Mouse (Mus musculus) regulatory T cell (primary cell): ENCODE data around the gene Ak4.

Experiments
- in situ Hi-C: fragments of 300-600 bp; cut with MboI, MseI; formaldehyde crosslinking; loops from one replicate; pipeline ENCODE4 v1.15.1; 2025; ENCODE audit warnings: high pct_unique_total_duplicates

Gene Ak4

DNA sequence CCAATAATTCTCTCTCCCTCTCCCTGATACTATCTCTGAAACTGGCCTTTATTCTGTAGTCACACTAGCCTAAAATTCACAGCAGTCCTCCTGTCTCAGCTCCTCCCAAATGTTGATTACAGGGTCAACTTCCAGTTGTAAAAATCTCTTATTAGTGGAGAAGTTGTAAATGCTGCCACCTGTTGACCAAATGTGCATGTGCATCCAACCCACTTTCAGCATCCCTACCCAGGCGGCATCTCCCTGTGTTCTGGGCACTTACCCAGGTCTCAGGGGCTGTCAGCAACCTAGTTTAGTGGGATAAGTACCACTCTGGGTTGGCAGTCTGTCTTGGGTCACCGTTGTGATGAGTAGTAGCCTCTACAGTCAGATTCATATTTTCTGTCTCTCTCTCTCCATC is 39.3 kb downstream of the Ak4 start:
- in situ Hi-C loops = no loop called here

DNA sequence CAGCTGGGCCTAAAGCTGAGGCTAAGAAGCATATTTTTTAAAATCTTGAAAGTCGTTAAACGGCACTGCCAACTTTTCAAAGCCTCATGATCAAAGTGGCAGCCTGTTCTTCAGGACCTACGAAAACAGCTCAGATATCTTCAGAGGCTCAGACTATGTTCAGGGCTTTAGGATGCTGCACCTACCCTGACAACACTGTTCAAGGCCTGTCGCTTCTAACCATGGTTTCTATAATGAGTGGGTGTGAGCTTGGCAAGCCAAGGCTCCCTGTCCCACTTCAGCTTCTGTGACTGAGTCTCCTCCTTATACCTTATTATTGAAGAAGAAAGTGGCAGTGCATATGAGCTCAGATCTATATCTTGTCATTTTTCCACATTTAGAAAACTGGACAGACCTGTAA is 40.3 kb downstream of the Ak4 start:
- in situ Hi-C loops = no loop called here

DNA sequence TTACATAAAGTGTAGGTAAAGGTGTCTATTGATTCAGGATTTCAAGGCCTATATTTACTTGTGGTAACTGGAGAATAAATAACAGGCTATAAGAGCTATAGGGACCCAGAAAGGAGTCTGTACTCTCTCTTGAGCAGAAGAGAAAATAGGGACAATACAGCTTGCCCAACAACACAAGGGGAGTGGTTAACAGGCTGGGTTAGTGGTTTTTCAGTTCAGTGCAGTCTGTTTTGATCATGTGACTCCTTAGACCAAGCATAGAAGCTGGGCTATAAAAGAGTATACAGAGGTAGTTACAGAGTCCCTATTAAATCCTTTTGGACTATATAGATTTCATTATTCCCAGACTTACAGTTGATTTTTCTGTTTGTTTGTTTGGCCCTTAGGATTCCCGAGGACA is 41.0 kb downstream of the Ak4 start:
- in situ Hi-C loops = no loop called here

DNA sequence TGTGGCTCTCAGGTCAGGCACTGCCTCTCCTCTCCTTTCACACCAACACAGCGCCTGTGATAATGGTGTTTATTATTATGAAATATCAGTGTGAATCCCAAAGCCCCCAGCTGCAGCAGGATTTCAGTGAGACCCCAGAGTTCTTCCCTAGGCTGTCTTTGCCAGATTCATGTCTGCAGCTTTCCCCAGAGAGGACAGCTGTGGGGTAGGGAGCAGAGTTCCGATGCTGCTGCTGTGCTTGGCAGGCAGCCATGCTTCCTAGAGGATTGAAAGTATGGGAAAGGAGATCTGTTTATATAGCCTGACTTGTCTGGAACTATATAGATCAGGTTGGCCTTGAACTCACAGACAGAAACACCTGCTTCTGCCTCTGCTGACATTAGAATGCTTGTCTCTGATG is 43.0 kb downstream of the Ak4 start:
- in situ Hi-C loops = no loop called here

DNA sequence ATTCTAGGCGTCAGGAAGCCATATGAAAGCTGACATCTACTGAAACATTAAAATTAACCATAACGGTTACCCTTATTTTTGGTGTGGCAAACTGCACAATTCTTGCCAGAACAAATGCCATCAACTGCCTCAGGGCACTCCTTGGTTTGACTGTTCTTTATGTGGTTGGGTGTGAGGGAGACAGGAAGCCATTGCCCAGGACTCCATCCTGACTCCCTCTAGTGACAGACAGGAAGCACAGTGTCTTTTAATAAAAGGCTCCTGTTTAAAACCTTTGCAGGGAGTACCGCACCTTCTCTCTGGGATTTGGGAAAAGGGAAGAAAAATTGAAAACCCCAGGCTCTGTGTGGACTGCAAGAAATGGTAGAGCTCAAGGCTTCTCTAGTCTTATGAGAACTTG is 47.2 kb downstream of the Ak4 start:
- in situ Hi-C loops = no loop called here

DNA sequence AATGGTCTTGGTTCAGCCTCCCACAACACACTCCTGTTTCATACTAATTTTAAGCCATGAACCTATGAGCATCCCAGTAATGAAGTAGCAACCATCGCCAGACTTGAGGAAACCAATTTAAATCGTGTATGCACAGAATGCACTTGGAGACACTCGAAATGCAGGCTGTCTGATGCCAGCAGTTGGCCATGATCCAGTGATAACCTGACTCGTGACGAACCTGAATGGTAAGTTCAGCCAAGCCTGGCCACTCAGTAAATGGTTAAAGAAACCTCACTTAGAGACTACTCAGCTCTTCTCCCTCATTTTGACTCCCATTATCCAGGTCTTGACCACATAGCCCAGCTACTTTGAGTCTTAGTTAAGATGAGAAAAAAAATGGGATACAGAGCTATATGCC is 50.2 kb downstream of the Ak4 start:
- in situ Hi-C loops = no loop called here

DNA sequence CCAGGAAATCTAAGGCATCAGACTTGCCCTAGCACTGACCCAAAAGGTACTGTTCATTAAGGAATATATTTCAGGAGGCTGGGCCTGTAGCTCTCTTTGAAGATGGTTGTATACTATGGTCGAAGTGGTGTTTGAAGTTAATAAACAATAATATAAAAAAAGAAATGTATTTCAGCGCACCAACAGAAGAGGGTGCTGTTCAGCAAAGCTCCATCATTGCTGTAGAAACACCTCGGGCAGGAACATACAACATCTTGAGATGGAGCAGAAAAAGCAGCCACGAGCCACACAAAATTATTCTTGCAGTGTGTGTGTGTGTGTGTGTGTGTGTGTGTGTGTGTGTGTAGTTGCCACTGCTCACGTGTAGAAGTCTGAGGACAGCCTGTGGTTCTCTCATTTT is 51.5 kb downstream of the Ak4 start:
- in situ Hi-C loops = no loop called here

DNA sequence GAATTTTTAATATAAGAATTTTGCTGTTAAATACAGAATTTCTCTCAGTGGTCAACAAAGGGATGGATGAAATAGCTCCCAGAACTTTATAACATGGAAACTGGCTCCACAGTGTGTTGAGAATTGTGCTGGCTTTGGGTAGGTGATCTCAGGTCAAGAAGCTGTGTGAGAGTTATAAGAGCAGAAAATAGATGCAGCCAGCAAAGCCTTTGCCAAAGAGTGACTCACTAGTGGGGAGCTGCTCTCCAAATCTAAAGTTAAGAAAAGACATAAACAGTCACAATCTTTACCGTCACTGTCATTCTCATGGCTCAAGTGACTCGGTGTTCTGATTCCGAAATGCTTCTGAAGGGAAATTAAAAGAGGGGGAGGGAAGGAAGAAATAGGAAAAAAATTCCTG is 53.7 kb downstream of the Ak4 start:
- in situ Hi-C loops = no loop called here

DNA sequence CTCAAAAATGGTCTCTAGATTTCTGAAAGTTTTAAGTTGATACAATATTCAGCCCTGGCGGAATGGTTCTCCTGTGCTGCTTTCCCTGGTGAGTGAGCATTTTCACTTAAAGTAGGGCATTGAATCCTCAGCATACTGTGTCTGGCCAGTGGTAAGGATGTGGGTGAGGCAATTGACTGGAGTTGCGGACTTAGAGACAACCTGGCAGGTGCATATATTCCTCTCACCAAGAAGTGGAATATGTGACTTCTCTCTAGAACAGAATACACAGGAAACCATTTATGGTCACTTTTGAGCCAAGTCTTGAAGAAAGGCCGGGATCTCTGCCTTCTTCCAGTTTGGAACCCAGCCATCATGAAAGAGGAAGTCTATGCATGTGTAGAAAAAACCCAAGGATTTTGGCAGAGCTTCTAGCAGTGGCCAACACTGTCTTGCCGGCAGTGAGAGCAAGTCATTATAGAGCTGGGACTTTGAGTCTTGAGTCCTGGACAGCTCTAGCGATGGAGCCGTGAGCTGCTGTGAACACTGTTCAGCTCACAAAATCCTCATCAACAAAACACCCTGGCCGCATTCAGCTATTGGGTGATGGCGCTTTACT is 71.3 kb downstream of the Ak4 start:
- in situ Hi-C loops = no loop called here

DNA sequence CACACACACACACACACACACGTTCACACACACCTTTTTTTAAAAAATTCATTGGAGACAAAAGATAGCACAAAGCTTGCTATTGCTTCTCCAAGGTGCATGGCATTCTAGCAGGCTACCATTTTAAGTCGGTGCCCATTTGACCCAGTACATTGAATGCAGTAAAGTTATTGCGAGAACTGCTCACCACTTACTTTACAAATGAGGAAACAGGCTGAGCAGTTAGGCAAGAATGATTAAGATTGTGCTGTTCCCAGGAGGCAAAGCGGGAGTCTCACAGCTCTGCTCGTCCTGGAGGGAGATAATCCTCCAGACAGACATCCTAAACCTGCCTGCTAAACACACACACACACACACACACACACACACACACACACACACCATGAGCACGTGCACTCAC is 72.6 kb downstream of the Ak4 start:
- in situ Hi-C loops = no loop called here

DNA sequence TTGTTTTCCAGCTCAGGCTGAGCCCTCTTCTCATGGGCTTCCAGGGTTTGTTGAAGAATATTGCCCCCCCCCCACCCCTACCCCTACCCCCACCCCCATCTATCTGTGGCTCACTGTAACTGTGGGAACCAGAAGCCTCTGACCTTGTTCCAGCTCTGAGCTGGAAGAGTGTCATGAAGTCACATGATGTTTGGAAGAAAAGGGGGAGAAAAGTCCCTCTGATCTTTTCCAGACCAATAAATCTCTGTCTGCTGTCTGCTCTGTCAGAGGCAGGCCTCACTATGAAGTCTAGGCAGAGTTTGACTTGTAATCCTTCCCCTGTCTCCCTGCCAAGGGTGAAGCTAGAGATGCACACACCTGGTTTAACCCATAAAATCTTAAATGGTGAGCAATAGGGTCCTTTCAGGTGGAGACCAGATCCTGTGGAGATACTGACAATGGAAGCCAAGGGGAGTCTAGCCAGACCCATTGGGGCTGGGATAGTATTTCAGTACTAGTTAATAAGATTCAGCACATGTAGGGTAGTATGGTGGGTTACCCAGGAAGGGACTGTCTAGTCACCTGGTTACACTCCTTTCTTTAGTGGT is 74.6 kb downstream of the Ak4 start:
- in situ Hi-C loops = no loop called here

DNA sequence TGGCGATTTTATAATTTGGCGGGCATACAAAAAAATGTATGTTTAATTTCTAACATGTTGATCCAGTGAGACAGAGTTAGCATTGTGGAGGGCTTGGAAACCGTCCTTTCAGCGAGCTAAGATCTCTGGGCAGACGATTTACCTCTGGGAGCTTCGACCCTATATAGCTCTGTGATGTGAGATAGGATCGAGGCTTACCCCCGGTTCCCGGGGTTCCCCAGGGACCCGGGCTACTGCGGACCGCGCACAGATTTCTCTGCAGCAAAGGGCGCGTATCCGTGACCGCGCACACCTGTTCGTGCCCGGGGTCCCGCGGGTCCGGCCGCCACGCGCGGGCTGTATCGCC is 77.1 kb downstream of the Ak4 start:
- in situ Hi-C loops = no loop called here

DNA sequence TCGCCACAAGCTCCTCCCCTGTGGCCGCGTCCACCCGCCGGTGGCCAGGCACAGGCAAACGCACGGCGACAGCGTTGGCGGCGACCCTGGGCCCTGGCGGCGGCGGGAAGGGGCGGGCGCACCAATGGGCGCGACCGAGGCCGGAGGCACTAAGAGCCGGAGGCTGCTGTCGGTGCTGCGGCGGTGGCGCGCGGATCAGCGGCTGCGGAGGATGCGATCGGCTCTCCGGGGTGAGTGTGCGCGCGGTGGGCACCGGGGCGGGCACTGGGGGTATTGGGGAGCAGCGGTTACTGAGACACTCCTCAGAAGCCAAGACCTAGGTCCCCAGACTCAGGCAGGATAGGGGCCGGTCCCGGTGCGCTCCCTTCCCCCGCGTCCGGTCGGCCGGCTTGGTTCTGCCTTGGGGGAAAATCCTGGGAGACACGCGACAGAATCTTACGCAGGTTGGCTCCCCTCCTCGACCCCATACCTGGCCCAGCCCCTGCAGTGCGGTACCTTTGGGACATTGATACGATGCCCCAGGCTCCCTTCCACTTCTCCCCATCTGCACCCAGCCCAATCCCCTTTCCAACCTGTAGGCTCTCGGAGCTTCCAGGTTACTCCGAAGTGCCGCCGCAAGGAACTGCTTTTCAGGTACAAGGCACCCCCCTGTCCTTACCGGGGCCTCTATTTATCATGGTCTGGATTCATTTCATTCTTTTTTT is 77.6 kb downstream of the Ak4 start, which contains the start of gene Dnajc6:
Dnajc6 (plus strand) TSS at position 115 of the 704 bp plus-strand sequence.
- in situ Hi-C loops = no loop called here

DNA sequence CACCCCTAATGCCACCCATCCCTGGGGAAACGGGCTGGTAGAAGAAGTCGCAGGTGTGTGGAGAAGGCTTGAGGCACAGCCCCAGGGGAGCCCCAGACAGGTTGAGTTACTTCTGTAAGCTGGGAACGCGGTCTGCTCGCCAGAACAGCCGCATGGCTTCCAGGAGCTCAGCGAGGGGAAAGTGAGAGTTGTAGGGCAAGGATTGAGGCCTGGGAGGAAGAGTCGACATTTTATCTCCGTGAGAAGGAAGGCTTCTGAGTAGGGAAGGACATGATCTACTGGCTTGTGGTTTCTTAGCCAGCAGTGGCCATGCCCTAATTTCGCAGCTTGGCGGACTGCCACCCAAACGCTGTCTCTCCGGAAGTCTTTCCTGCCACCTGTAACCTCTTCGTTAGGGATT is 78.3 kb downstream of the Ak4 start:
- in situ Hi-C loops = no loop called here

DNA sequence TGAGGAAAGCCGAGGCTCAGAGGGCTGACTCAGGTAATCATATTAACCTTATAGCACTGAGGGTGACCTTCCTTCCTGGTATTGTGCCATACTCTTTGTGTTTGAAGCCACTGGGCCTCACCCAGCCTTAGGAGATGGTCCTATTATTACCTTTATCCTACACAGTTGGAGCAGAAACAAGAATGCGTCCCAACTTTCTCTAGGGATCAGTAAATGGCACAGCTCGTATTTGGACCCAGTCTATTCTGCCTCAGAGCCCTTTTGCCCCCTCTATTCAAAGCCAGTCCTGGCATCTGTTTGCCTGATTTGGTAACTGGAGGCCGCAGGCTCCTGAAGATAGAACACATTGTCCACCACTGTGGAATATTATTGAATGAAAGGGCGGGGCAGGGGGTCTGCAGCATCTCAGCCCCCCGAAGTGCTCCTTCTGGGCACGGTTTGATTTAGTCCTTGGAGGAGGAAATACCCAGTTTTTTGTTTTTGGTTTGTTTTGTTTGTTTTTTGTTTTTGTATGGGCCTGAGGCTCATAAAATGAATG is 85.5 kb downstream of the Ak4 start:
- in situ Hi-C loops = loop anchor here (25.0 kb wide), 1 partner anchor 1108 kb away; no protein-coding TSS in a partner anchor

DNA sequence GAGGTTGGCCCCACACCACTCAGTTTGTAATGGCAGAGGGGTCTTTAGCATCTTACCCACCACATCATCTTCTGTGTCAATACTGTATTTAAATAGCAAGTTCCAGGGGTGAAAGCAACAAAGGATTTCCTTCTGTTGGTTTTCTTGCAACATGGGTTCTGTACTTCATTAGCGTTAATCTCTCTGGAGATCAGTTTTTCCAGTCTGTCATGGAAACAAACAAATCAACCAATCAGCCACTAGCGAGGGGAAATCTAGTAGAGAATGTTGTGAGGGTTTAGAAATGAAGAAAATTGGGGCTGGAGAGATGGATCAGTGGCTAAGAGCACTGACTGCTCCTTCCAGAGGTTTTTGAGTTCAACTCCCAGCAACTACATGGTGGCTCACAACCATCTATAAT is 86.9 kb downstream of the Ak4 start:
- in situ Hi-C loops = loop anchor here (25.0 kb wide), 1 partner anchor 1106 kb away; no protein-coding TSS in a partner anchor

DNA sequence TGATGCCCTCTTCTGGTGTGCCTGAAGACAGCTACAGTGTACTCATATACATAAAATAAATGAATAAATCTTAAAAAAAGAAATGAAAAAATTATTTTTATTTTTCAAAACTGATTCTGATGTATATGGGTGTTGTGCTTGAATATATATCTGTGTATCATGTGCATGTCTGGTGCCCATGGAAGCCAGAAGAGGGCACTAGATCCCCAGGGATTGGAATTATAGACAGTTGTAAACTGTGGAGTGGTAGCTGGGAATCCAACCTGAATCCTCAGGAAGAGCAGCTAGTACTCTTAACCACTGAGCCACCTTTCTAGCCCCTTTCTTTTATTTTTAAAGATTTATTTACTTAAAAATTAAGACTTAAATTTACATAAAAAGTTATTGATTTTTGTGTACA is 87.3 kb downstream of the Ak4 start:
- in situ Hi-C loops = loop anchor here (25.0 kb wide), 1 partner anchor 1106 kb away; no protein-coding TSS in a partner anchor

DNA sequence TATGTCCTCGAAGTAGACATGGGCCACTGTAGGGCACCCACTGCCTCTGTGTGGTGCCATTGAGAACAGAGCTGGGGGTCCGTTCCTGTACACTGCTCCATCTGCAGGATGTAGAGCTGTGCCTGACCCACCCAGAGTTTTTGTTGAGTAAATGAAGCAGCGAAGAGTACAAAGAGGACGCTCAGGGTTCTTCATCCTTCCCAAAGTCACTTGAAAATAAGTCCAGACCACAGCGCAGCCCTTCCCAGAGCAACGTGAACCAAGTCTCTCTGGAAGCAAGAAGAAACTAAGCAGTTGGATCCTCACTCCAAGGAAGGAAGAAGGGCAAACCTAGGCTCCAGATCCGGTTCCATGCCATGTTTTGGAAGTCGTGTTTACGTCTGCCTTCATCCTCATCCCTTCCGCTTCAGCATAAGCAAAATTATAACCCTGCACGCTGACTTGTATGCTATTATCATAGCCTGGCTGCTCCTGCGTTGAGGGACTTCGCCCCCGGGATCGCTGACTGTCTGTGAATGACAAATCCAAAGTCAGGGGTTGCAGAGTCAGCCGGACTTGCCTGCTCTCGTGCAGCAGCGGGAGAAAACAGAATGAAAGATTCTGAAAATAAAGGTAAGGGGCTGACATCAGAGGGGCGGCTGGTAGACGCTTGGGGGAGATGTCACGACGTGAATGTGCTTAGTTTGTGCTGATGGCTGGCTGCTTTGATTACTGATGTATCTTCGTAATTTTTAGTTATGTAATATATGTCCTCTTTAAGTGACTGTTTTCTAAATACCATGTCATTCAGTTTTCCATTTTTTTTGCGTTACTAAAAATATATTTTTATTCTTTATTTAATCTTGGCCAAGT is 88.7 kb downstream of the Ak4 start:
- in situ Hi-C loops = loop anchor here (25.0 kb wide), 1 partner anchor 1105 kb away; no protein-coding TSS in a partner anchor

DNA sequence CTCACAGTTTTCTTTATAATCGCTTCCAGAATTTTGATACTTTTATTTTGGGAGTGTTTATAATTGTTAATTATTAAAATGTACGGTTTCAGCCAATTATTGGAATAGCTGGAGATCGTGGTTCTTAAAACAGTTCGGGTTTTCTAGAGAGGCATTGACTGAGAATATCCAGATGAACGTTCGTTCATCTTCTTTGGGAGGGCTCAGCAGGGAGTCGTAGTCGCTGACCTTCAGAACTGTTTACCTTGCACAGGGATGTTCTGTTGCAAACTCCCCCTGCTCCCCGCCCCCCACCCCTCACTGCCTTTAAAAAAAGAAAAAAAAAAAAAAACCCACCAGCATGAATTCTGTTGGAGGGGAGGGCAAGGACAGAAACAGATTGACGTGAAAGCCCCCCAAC is 89.4 kb downstream of the Ak4 start:
- in situ Hi-C loops = loop anchor here (25.0 kb wide), 1 partner anchor 1104 kb away; no protein-coding TSS in a partner anchor

DNA sequence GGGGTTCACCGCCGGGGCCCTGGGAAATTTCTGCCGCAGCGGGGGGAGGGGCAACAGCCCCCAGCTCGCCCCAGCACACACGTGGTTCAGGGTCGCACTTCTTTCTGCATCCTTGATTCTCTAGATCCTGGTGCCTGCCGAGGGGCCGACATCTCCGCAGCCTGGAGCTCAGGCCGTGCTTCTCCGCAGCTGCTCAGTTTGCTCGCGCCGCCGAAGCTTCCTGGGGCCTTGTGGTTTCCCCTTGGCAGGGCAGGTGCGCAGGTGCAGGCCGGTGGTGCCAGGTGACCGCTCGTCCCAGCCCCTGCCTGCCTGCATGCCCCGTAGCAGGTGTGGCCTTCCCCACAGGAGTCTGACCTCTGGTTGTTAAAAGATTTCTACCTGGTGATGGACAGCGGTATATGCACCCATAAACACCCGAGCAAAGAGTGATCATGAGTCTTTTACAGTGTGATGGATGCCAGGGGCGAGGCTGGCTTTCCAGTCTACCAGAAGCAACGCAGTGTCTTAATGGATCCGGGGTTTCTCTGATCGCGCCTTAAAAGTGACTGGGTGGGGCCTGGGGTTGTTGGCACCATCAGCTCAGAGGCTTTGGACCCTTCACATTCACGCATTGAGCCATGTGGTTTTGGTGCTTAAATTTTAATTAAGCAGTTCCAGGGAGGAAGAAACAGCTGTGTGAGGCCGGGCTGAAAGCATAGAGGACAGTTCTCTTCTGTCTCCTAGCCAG is 89.9 kb downstream of the Ak4 start:
- in situ Hi-C loops = loop anchor here (25.0 kb wide), 1 partner anchor 1103 kb away; no protein-coding TSS in a partner anchor
